Mouse (Mus musculus) erythroblast, embryonic 14.5 days (primary cell): ENCODE measurements at regions not wholly inside any gene's neighbourhood (a gene's known extent, or its start where the extent isn't known, plus 50 kb on each side); places are given as distances from the start of the nearest gene placed in this dataset.

Experiments
- H3K27me3 ChIP-seq: 2 replicates; pipeline ENCODE4 v1.6.1; 2012; ENCODE audit warnings: inconsistent platforms; ENCODE audit not compliant: control insufficient read depth
- H3K36me3 ChIP-seq: 2 replicates; pipeline ENCODE4 v1.6.1; 2012; ENCODE audit warnings: mild to moderate bottlenecking, inconsistent platforms; ENCODE audit not compliant: control insufficient read depth
- H3K4me1 ChIP-seq: 2 replicates; pipeline ENCODE4 v1.6.1; 2012; ENCODE audit warnings: inconsistent platforms; ENCODE audit not compliant: control insufficient read depth
- H3K4me3 ChIP-seq: replicated peaks from 2 replicates; pipeline ENCODE3; 2012; ENCODE audit warnings: moderate library complexity, mild to moderate bottlenecking, inconsistent platforms
- H3K9me3 ChIP-seq: 2 replicates; pipeline ENCODE4 v1.6.1; 2012; ENCODE audit warnings: low read length, inconsistent platforms, mixed read lengths; ENCODE audit not compliant: control insufficient read depth
- GATA1 ChIP-seq: IDR thresholded peaks from 2 replicates; pipeline ENCODE4 v1.6.1; 2012; ENCODE audit warnings: low read length, inconsistent platforms, mixed read lengths
- TAL1 ChIP-seq: IDR thresholded peaks from 3 replicates; pipeline ENCODE4 v1.6.1; 2012; ENCODE audit warnings: low read length, inconsistent platforms, mixed read lengths

- Histone ChIP-seq H3K4me1 (no peaks in the 10 kb centered on the region), H3K4me3 (no peak overlapping the region), H3K36me3 (no peaks in the 10 kb centered on the region), H3K27me3 (no peaks in the 10 kb centered on the region), H3K9me3 (no peaks in the 10 kb centered on the region)
- TF ChIP-seq TAL1 (no peak), GATA1 (no peak)
These were observed 263.4 kb upstream of the Pik3r1 start for GRCm38 (mm10) chr13:102031416-102031815.

- Histone ChIP-seq H3K27me3 (no peaks in the 10 kb centered on the region), H3K4me1 (no peaks in the 10 kb centered on the region), H3K4me3 (no peak overlapping the region), H3K36me3 (no peaks in the 10 kb centered on the region), H3K9me3 (no peaks in the 10 kb centered on the region)
- TF ChIP-seq GATA1, result no peak
These were observed 266.5 kb upstream of the Pik3r1 start for GRCm38 (mm10) chr13:102034484-102034883.

GRCm38 (mm10) chr13:102036001-102036400 lies 268.0 kb upstream of the Pik3r1 start:
- no peak for TF ChIP-seq GATA1
- TF ChIP-seq TAL1, result no peak
- Histone ChIP-seq H3K4me1 (no peaks in the 10 kb centered on the region), H3K9me3 (no peaks in the 10 kb centered on the region), H3K36me3 (no peaks in the 10 kb centered on the region), H3K4me3 (no peak overlapping the region), H3K27me3 (no peaks in the 10 kb centered on the region)

GRCm38 (mm10) chr13:102036819-102037624 lies 269.0 kb upstream of the Pik3r1 start:
- H3K4me3 ChIP-seq, result no peak overlapping the region
- H3K36me3 ChIP-seq, result no peaks in the 10 kb centered on the region
- H3K27me3 ChIP-seq, result no peaks in the 10 kb centered on the region
- no peaks in the 10 kb centered on the region for H3K9me3 ChIP-seq
- H3K4me1 ChIP-seq, result no peaks in the 10 kb centered on the region
- TF ChIP-seq GATA1 (no peak), TAL1 (no peak)

GRCm38 (mm10) chr13:102060213-102060612 lies 292.2 kb upstream of the Pik3r1 start:
- TF ChIP-seq GATA1 (no peak), TAL1 (no peak)
- H3K36me3 ChIP-seq, result no peaks in the 10 kb centered on the region
- H3K27me3 ChIP-seq, result no peaks in the 10 kb centered on the region
- H3K4me3 ChIP-seq, result no peak overlapping the region
- H3K9me3 ChIP-seq, result no peaks in the 10 kb centered on the region
- H3K4me1 ChIP-seq, result no peaks in the 10 kb centered on the region

GRCm38 (mm10) chr13:102064590-102065273 lies 296.7 kb upstream of the Pik3r1 start:
- Histone ChIP-seq H3K4me3 (no peak overlapping the region), H3K9me3 (no peaks in the 10 kb centered on the region), H3K4me1 (no peaks in the 10 kb centered on the region), H3K27me3 (no peaks in the 10 kb centered on the region), H3K36me3 (no peaks in the 10 kb centered on the region)
- TF ChIP-seq TAL1 (no peak), GATA1 (no peak)

GRCm38 (mm10) chr13:102065274-102065640 lies 297.2 kb upstream of the Pik3r1 start:
- Histone ChIP-seq H3K27me3 (no peaks in the 10 kb centered on the region), H3K9me3 (no peaks in the 10 kb centered on the region), H3K36me3 (no peaks in the 10 kb centered on the region), H3K4me3 (no peak overlapping the region), H3K4me1 (no peaks in the 10 kb centered on the region)
- TF ChIP-seq TAL1 (no peak), GATA1 (no peak)

- Histone ChIP-seq H3K27me3 (no peaks in the 10 kb centered on the region), H3K4me3 (no peak overlapping the region), H3K36me3 (no peaks in the 10 kb centered on the region), H3K9me3 (no peaks in the 10 kb centered on the region), H3K4me1 (no peaks in the 10 kb centered on the region)
- TF ChIP-seq TAL1 (no peak), GATA1 (no peak)
These were observed 297.8 kb upstream of the Pik3r1 start for GRCm38 (mm10) chr13:102065796-102066195.

GRCm38 (mm10) chr13:102070740-102071139 lies 302.7 kb upstream of the Pik3r1 start:
- Histone ChIP-seq H3K9me3 (no peaks in the 10 kb centered on the region), H3K4me3 (no peak overlapping the region)
- TF ChIP-seq GATA1 (no peak), TAL1 (no peak)

More at GRCm38 (mm10) chr13:102070740-102071139, 302.7 kb upstream of the Pik3r1 start:
- Histone ChIP-seq H3K4me1 (no peaks in the 10 kb centered on the region), H3K36me3 (no peaks in the 10 kb centered on the region), H3K27me3 (no peaks in the 10 kb centered on the region)
